Mouse (Mus musculus) limb, embryonic 10.5 days (tissue): ENCODE measurements around the gene Shf. TPM values are rescaled to one million over a fixed set of nuclear protein-coding genes. Genes with fewer than 3 reads are reported as not detected.
"Not testable (repeated sequence)": the region's sequence is repeated elsewhere in the genome, so short reads cannot be mapped to it uniquely, and the experiment has no call there.

Experiments
- DNase-seq: peaks from one replicate; pipeline ENCODE4 v3.0.0-alpha.2; 2017; ENCODE audit warnings: low spot score
- H3K27ac ChIP-seq: fragments of 300-500 bp; sonication (generic); 2 replicates; pipeline ENCODE4 v1.5.1; 2016; ENCODE audit warnings: mild to moderate bottlenecking
- H3K27me3 ChIP-seq: fragments of 300-500 bp; sonication (generic); 2 replicates; pipeline ENCODE4 v1.6.1; 2016; ENCODE audit warnings: low read depth, mild to moderate bottlenecking; ENCODE audit not compliant: poor library complexity, severe bottlenecking
- H3K36me3 ChIP-seq: fragments of 300-500 bp; sonication (generic); 2 replicates; pipeline ENCODE4 v1.6.1; 2016; ENCODE audit warnings: mild to moderate bottlenecking, moderate library complexity
- H3K4me1 ChIP-seq: fragments of 300-500 bp; sonication (generic); 2 replicates; pipeline ENCODE4 v1.6.1; 2016
- H3K4me3 ChIP-seq: fragments of 300-500 bp; sonication (generic); 2 replicates; pipeline ENCODE4 v1.5.1; 2016; ENCODE audit warnings: mild to moderate bottlenecking, moderate library complexity
- H3K9me3 ChIP-seq: fragments of 300-500 bp; sonication (generic); replicated peaks from 2 replicates; pipeline ENCODE4 v1.6.1; 2016; ENCODE audit warnings: mild to moderate bottlenecking
- WGBS: fragments of 180-500 bp; shearing (Covaris S2); methylation state at CpG from one replicate; pipeline ENCODE4 v1.1.7; 2016; 5-methylcytosine and 5-hydroxymethylcytosine counted together
- polyA plus RNA-seq: library from polyadenylated mRNA; unstranded; fragments of >200 nt; fragmentation: Nextera tagmentation; extraction: Ambion mirVana; gene quantifications from 2 replicates; pipeline ENCODE4 v1.2.1, GENCODE M21; 2016

The Shf gene
- polyA plus RNA-seq: 5.4 TPM in 2 replicates

GRCm38 (mm10) chr2:122368995-122369739 is at the start of gene Shf:
Shf (minus strand) TSS chr2:122369162.
- Histone ChIP-seq H3K9me3 (no peaks in the 10 kb centered on the region), H3K4me3 (peak within 1 kb of the TSS; percentile 96), H3K27me3 (peaks cover 18% of the 10 kb centered on the region), H3K27ac (peak within 1 kb of the TSS; percentile 97), H3K4me1 (peaks cover 33% of the 10 kb centered on the region), H3K36me3 (peaks cover 15% of the 10 kb centered on the region)
- peak; percentile 98 for DNase-seq
- WGBS: under 1% methylated on average over 52 of the region's 54 CpGs

GRCm38 (mm10) chr2:122408928-122409327 is 40.0 kb upstream of the Shf start:
- no peak overlapping the region for H3K4me3 ChIP-seq
- no peaks in the 10 kb centered on the region for H3K27me3 ChIP-seq
- H3K9me3 ChIP-seq: no peaks in the 10 kb centered on the region
- 89% methylated on average over 7 of the region's 7 CpGs for WGBS
- DNase-seq: no peak
- no peaks in the 10 kb centered on the region for H3K4me1 ChIP-seq
- H3K27ac ChIP-seq: no peak overlapping the region
- H3K36me3 ChIP-seq: no peaks in the 10 kb centered on the region

GRCm38 (mm10) chr2:122407607-122408006 is 38.6 kb upstream of the Shf start:
- Histone ChIP-seq H3K27ac (no peak overlapping the region), H3K4me1 (no peaks in the 10 kb centered on the region), H3K27me3 (no peaks in the 10 kb centered on the region), H3K4me3 (no peak overlapping the region), H3K9me3 (no peaks in the 10 kb centered on the region), H3K36me3 (no peaks in the 10 kb centered on the region)
- 88% methylated on average over 2 of the region's 2 CpGs for WGBS
- DNase-seq: no peak

- Histone ChIP-seq H3K27me3 (no peaks in the 10 kb centered on the region), H3K9me3 (no peaks in the 10 kb centered on the region), H3K4me3 (no peak overlapping the region), H3K27ac (no peak overlapping the region), H3K36me3 (no peaks in the 10 kb centered on the region), H3K4me1 (no peaks in the 10 kb centered on the region)
- 88% methylated on average over 1 of the region's 1 CpGs for WGBS
- DNase-seq: no peak
Measured at GRCm38 (mm10) chr2:122396150-122396549, 27.2 kb upstream of the Shf start.

GRCm38 (mm10) chr2:122387135-122387534 is 18.2 kb upstream of the Shf start:
- not testable (repeated sequence) for H3K36me3 ChIP-seq, H3K9me3 ChIP-seq, H3K27me3 ChIP-seq, H3K27ac ChIP-seq, DNase-seq, H3K4me1 ChIP-seq, H3K4me3 ChIP-seq
- WGBS: 95% methylated on average over 3 of the region's 3 CpGs

- Histone ChIP-seq H3K9me3 (no peaks in the 10 kb centered on the region), H3K27me3 (no peaks in the 10 kb centered on the region), H3K4me1 (peaks cover 4% of the 10 kb centered on the region), H3K27ac (no peak overlapping the region), H3K4me3 (no peak overlapping the region), H3K36me3 (no peaks in the 10 kb centered on the region)
- WGBS: 43% methylated on average over 3 of the region's 3 CpGs
- DNase-seq: no peak
Measured at GRCm38 (mm10) chr2:122385095-122385494, 16.1 kb upstream of the Shf start.

- Histone ChIP-seq H3K4me1 (peaks cover 12% of the 10 kb centered on the region), H3K36me3 (no peaks in the 10 kb centered on the region), H3K27ac (no peak overlapping the region), H3K27me3 (no peaks in the 10 kb centered on the region), H3K4me3 (no peak overlapping the region), H3K9me3 (no peaks in the 10 kb centered on the region)
- WGBS: 79% methylated on average over 6 of the region's 6 CpGs
- no peak for DNase-seq
Measured at GRCm38 (mm10) chr2:122382121-122382520, 13.2 kb upstream of the Shf start.

GRCm38 (mm10) chr2:122381329-122382103 is 12.6 kb upstream of the Shf start:
- peaks cover 12% of the 10 kb centered on the region for H3K4me1 ChIP-seq
- no peak overlapping the region for H3K4me3 ChIP-seq
- DNase-seq: no peak
- H3K36me3 ChIP-seq: no peaks in the 10 kb centered on the region
- H3K27me3 ChIP-seq: no peaks in the 10 kb centered on the region
- no peaks in the 10 kb centered on the region for H3K9me3 ChIP-seq
- H3K27ac ChIP-seq: no peak overlapping the region
- WGBS: 75% methylated on average over 16 of the region's 16 CpGs

- 10% methylated on average over 11 of the region's 11 CpGs for WGBS
- Histone ChIP-seq H3K4me1 (peaks cover 15% of the 10 kb centered on the region), H3K27me3 (no peaks in the 10 kb centered on the region), H3K4me3 (peak overlapping the region; percentile 35), H3K27ac (peak overlapping the region; percentile 15; the same call in 1 of the 2 replicates), H3K36me3 (no peaks in the 10 kb centered on the region), H3K9me3 (no peaks in the 10 kb centered on the region)
- peak; percentile 63 for DNase-seq
Measured at GRCm38 (mm10) chr2:122380768-122381311, 11.9 kb upstream of the Shf start.

GRCm38 (mm10) chr2:122379292-122379650 is 10.3 kb upstream of the Shf start:
- WGBS: 46% methylated on average over 2 of the region's 2 CpGs
- H3K4me1 ChIP-seq: peaks cover 15% of the 10 kb centered on the region

GRCm38 (mm10) chr2:122378421-122379291 is 9.7 kb upstream of the Shf start:
- Histone ChIP-seq H3K4me1 (peaks cover 15% of the 10 kb centered on the region), H3K27me3 (no peaks in the 10 kb centered on the region), H3K36me3 (no peaks in the 10 kb centered on the region), H3K27ac (peak overlapping the region; percentile 90), H3K9me3 (no peaks in the 10 kb centered on the region), H3K4me3 (peak overlapping the region; percentile 71)
- DNase-seq: no peak
- 20% methylated on average over 8 of the region's 8 CpGs for WGBS

More at GRCm38 (mm10) chr2:122379292-122379650, 10.3 kb upstream of the Shf start:
- H3K4me3 ChIP-seq: no peak overlapping the region
- no peaks in the 10 kb centered on the region for H3K36me3 ChIP-seq
- DNase-seq: no peak
- H3K27ac ChIP-seq: no peak overlapping the region
- no peaks in the 10 kb centered on the region for H3K9me3 ChIP-seq
- no peaks in the 10 kb centered on the region for H3K27me3 ChIP-seq

GRCm38 (mm10) chr2:122377751-122378246 is 8.8 kb upstream of the Shf start:
- H3K27ac ChIP-seq: peak overlapping the region; percentile 90
- peak overlapping the region; percentile 71 for H3K4me3 ChIP-seq
- DNase-seq: peak; percentile 88
- under 1% methylated on average over 26 of the region's 26 CpGs for WGBS
- H3K9me3 ChIP-seq: no peaks in the 10 kb centered on the region
- no peaks in the 10 kb centered on the region for H3K27me3 ChIP-seq
- H3K36me3 ChIP-seq: no peaks in the 10 kb centered on the region
- H3K4me1 ChIP-seq: peaks cover 15% of the 10 kb centered on the region
